Mouse (Mus musculus): Measurements from ENCODE around the gene Lhfpl2. TPM values are rescaled to one million over a fixed set of nuclear protein-coding genes. Genes with fewer than 3 reads are reported as not detected.

The Lhfpl2 gene
- polyA plus RNA-seq, 1 experiment from 2014 or later, result 4.3 TPM

- Histone ChIP-seq H3K4me3 (ENCODE audit: low read depth, low read length) (no peak overlapping the region), H3K9ac (replicated peaks) (no peak overlapping the region), H3K27ac (ENCODE audit: low read depth) (no peak overlapping the region), H3K36me3 (replicated peaks; ENCODE audit: insufficient read depth, low read length) (no peaks in the 10 kb centered on the region), H3K9me3 (ENCODE audit: low read length) (no peaks in the 10 kb centered on the region), H3K27me3 (ENCODE audit: insufficient read depth, low read length) (no peaks in the 10 kb centered on the region), H3K4me2 (ENCODE audit: low read depth, low read length) (no peak overlapping the region), H3K4me1 (ENCODE audit: insufficient read depth) (peaks cover 14% of the 10 kb centered on the region)
- DNase-seq (no peak), ATAC-seq (no peak)
- TF ChIP-seq EP300 (IDR thresholded peaks at IDR 0.05; ENCODE audit: low read depth), result no peak
- no peak for TF ChIP-seq CTCF (IDR thresholded peaks at IDR 0.05; ENCODE audit: low read depth)
- 79% methylated on average over 3 of the region's 3 CpGs for WGBS (ENCODE audit: insufficient replicate concordance)
Observed at GRCm38 (mm10) chr13:94100361-94100760, 42.8 kb downstream of the Lhfpl2 start.

GRCm38 (mm10) chr13:94101020-94101571 is 43.5 kb downstream of the Lhfpl2 start:
- no peak for DNase-seq

GRCm38 (mm10) chr13:94104866-94105475 is 47.4 kb downstream of the Lhfpl2 start:
- WGBS (ENCODE audit: insufficient replicate concordance), result 67% methylated on average over 8 of the region's 8 CpGs
- peaks cover 8% of the 10 kb centered on the region; the same call in 1 of the 2 replicates for H3K4me1 ChIP-seq (ENCODE audit: insufficient read depth)
- no peaks in the 10 kb centered on the region for H3K9me3 ChIP-seq (ENCODE audit: low read length)
- no peak for DNase-seq
- no peak overlapping the region for H3K4me3 ChIP-seq (ENCODE audit: low read depth, low read length)
- TF ChIP-seq CTCF (IDR thresholded peaks at IDR 0.05; ENCODE audit: low read depth), result no peak
- TF ChIP-seq EP300 (IDR thresholded peaks at IDR 0.05; ENCODE audit: low read depth), result no peak
- H3K9ac ChIP-seq (replicated peaks), result no peak overlapping the region
- no peaks in the 10 kb centered on the region for H3K36me3 ChIP-seq (replicated peaks; ENCODE audit: insufficient read depth, low read length)
- no peak overlapping the region for H3K27ac ChIP-seq (ENCODE audit: low read depth)
- H3K4me2 ChIP-seq (ENCODE audit: low read depth, low read length), result no peak overlapping the region
- ATAC-seq, result no peak
- no peaks in the 10 kb centered on the region for H3K27me3 ChIP-seq (ENCODE audit: insufficient read depth, low read length)

More at GRCm38 (mm10) chr13:94101020-94101571, 43.5 kb downstream of the Lhfpl2 start:
- H3K27ac ChIP-seq (ENCODE audit: low read depth), result no peak overlapping the region
- TF ChIP-seq CTCF (IDR thresholded peaks at IDR 0.05; ENCODE audit: low read depth) (no peak), EP300 (IDR thresholded peaks at IDR 0.05; ENCODE audit: low read depth) (no peak)
- H3K4me3 ChIP-seq (ENCODE audit: low read depth, low read length), result no peak overlapping the region
- H3K27me3 ChIP-seq (ENCODE audit: insufficient read depth, low read length), result no peaks in the 10 kb centered on the region
- peaks cover 16% of the 10 kb centered on the region for H3K4me1 ChIP-seq (ENCODE audit: insufficient read depth)
- H3K36me3 ChIP-seq (replicated peaks; ENCODE audit: insufficient read depth, low read length), result no peaks in the 10 kb centered on the region
- H3K9me3 ChIP-seq (ENCODE audit: low read length), result no peaks in the 10 kb centered on the region
- no peak overlapping the region for H3K4me2 ChIP-seq (ENCODE audit: low read depth, low read length)
- no peak for ATAC-seq
- WGBS (ENCODE audit: insufficient replicate concordance), result 88% methylated on average over 10 of the region's 10 CpGs
- H3K9ac ChIP-seq (replicated peaks), result no peak overlapping the region

- no peak overlapping the region for H3K9ac ChIP-seq (replicated peaks)
- no peak overlapping the region for H3K4me3 ChIP-seq (ENCODE audit: low read depth, low read length)
- ATAC-seq (no peak), DNase-seq (no peak)
- H3K27me3 ChIP-seq (ENCODE audit: insufficient read depth, low read length), result no peaks in the 10 kb centered on the region
- H3K4me2 ChIP-seq (ENCODE audit: low read depth, low read length), result no peak overlapping the region
- no peak overlapping the region for H3K27ac ChIP-seq (ENCODE audit: low read depth)
- TF ChIP-seq EP300 (IDR thresholded peaks at IDR 0.05; ENCODE audit: low read depth), result no peak
- no peak for TF ChIP-seq CTCF (IDR thresholded peaks at IDR 0.05; ENCODE audit: low read depth)
- no peaks in the 10 kb centered on the region for H3K9me3 ChIP-seq (ENCODE audit: low read length)
- 77% methylated on average over 8 of the region's 8 CpGs for WGBS (ENCODE audit: insufficient replicate concordance)
- H3K4me1 ChIP-seq (ENCODE audit: insufficient read depth), result peaks cover 8% of the 10 kb centered on the region; the same call in 1 of the 2 replicates
- H3K36me3 ChIP-seq (replicated peaks; ENCODE audit: insufficient read depth, low read length), result no peaks in the 10 kb centered on the region
Observed at GRCm38 (mm10) chr13:94106431-94106830, 48.8 kb downstream of the Lhfpl2 start.

GRCm38 (mm10) chr13:94106983-94107382 is 49.4 kb downstream of the Lhfpl2 start:
- ATAC-seq, result no peak
- no peak for DNase-seq
- no peak overlapping the region for H3K4me3 ChIP-seq (ENCODE audit: low read depth, low read length)

GRCm38 (mm10) chr13:94110556-94110955 is 53.0 kb downstream of the Lhfpl2 start:
- H3K4me1 ChIP-seq (ENCODE audit: insufficient read depth), result 0 out of 2 replicates have a peak, but pooled peaks cover 2% of the 10 kb centered on the region
- H3K9me3 ChIP-seq (ENCODE audit: low read length), result peaks cover 4% of the 10 kb centered on the region; the same call in 1 of the 2 replicates
- ATAC-seq (no peak), DNase-seq (no peak)
- H3K36me3 ChIP-seq (replicated peaks; ENCODE audit: insufficient read depth, low read length), result no peaks in the 10 kb centered on the region
- no peaks in the 10 kb centered on the region for H3K27me3 ChIP-seq (ENCODE audit: insufficient read depth, low read length)
- no peak overlapping the region for H3K9ac ChIP-seq (replicated peaks)
- WGBS (ENCODE audit: insufficient replicate concordance), result 81% methylated on average over 8 of the region's 8 CpGs
- no peak for TF ChIP-seq CTCF (IDR thresholded peaks at IDR 0.05; ENCODE audit: low read depth)
- no peak for TF ChIP-seq EP300 (IDR thresholded peaks at IDR 0.05; ENCODE audit: low read depth)
- H3K4me3 ChIP-seq (ENCODE audit: low read depth, low read length), result no peak overlapping the region
- H3K4me2 ChIP-seq (ENCODE audit: low read depth, low read length), result no peak overlapping the region
- no peak overlapping the region for H3K27ac ChIP-seq (ENCODE audit: low read depth)

More at GRCm38 (mm10) chr13:94106983-94107382, 49.4 kb downstream of the Lhfpl2 start:
- Histone ChIP-seq H3K36me3 (replicated peaks; ENCODE audit: insufficient read depth, low read length) (no peaks in the 10 kb centered on the region), H3K27me3 (ENCODE audit: insufficient read depth, low read length) (no peaks in the 10 kb centered on the region), H3K4me1 (ENCODE audit: insufficient read depth) (peaks cover 8% of the 10 kb centered on the region; the same call in 1 of the 2 replicates), H3K9ac (replicated peaks) (no peak overlapping the region), H3K27ac (ENCODE audit: low read depth) (no peak overlapping the region), H3K4me2 (ENCODE audit: low read depth, low read length) (no peak overlapping the region), H3K9me3 (ENCODE audit: low read length) (peaks cover 4% of the 10 kb centered on the region; the same call in 1 of the 2 replicates)
- TF ChIP-seq EP300 (IDR thresholded peaks at IDR 0.05; ENCODE audit: low read depth), result no peak
- no peak for TF ChIP-seq CTCF (IDR thresholded peaks at IDR 0.05; ENCODE audit: low read depth)
- WGBS (ENCODE audit: insufficient replicate concordance), result 82% methylated on average over 7 of the region's 7 CpGs
